Mouse (Mus musculus) embryo, embryonic 11.5 days (tissue): Measurements from ENCODE around the gene Acad9.
"Not testable (repeated sequence)": the region's sequence is repeated elsewhere in the genome, so short reads cannot be mapped to it uniquely, and the experiment has no call there.

Source experiments
- DNase-seq: peaks from one replicate; pipeline ENCODE4 v3.0.0-alpha.2; 2012; ENCODE audit warnings: low read depth, low spot score

The Acad9 gene

GRCm38 (mm10) chr3:36087591-36087990 lies 21.8 kb downstream of the Acad9 start:
- DNase-seq = no peak

DNA sequence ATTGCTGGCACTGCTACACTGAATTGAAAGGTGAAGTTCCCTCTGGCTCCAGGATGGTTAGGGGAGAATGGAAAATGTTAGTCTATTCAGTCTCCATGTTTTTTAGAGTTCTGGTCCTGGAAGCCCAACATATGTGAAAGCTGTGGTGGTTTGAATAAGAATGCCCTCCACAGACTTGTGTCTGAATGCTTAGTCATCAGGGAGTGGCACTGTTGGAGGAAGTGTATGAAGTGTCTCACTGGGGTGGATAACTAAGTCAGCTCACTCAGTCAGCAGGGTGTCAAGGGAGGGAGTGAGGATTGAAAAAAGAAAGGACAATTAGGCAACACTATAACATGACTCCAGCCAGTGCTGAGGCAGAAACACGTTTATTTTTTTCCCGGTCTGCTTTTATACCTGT lies 29.6 kb downstream of the Acad9 start:
- no peak for DNase-seq

DNA sequence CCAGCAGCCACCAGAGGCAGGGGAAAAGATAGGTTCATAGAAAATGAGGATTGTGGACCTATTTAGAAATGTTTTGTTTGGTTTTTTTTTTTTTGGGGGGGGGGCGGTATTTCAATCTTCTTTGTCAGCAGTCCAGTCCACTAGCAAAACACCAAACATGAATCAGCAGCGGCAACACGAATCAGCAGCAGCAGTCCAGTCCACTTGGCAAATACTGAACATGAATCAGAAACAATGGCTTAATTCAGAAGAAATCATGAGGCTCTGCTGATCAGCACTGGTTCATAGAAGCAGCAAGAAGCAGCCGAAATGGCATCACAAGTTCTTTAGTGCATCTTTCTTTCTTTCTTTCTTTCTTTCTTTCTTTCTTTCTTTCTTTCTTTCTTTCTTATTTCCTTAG lies 50.3 kb downstream of the Acad9 start:
- DNase-seq = no peak

- DNase-seq = no peak
Measured at GRCm38 (mm10) chr3:36119684-36120548, 54.1 kb downstream of the Acad9 start.

DNA sequence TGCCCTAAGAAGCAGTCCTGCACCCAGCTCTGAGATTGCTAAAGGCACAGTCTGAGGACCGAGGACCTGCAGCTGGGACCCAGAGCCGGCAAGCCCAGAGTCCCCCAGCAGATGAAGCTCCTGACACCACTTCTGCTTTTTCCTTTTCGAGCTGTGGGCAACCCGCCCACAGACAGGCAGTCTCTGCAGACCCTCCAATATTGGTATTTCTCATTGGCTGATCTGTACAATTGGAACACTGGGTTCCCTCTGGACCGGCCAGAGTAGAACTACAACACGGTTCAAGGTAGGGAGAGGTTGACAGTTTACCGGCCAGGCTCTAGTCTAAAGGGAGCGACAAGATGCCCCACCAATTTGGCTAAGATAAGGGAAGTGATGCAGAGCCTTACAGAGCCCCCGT lies 60.4 kb downstream of the Acad9 start:
- DNase-seq = not testable (repeated sequence)

DNA sequence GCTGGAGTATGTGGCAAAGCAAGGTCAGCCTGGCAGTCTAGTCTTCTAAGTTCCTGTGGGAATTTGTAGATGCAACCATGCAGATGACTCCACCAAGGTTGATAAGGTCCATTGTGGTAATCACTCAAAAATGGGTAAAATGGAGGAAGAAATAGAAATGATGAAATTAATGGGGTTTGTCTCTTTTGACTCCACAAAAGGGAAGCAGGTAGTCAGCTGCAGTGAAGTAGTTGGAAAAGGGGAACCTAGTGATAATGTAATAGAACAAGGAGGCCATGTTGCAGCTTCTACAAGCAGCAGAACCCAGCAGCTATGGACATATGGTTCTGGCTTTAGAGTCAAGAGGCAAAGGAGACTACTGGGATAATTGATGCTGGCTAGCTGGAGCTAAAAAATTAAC lies 70.4 kb downstream of the Acad9 start:
- DNase-seq = no peak

DNA sequence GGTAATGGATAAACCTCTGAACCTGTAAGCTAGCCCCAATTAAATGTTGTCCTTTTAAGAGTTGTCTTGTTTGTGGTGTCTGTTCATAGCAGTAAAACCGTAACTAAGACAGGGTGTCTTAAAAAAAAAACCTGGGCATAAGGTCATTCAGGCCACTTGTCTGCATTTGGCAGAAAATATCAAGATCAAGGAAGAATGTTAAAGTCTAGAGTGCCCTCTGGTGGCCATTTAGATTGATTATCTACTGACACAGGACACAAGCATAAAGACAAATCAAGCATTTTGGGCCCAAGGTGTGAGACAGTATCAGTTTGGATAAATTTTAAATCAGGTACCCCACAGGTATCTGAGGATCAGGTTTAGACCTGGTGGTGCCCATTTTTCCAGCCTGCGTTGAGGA lies 71.8 kb downstream of the Acad9 start:
- peak; percentile 22 for DNase-seq

DNA sequence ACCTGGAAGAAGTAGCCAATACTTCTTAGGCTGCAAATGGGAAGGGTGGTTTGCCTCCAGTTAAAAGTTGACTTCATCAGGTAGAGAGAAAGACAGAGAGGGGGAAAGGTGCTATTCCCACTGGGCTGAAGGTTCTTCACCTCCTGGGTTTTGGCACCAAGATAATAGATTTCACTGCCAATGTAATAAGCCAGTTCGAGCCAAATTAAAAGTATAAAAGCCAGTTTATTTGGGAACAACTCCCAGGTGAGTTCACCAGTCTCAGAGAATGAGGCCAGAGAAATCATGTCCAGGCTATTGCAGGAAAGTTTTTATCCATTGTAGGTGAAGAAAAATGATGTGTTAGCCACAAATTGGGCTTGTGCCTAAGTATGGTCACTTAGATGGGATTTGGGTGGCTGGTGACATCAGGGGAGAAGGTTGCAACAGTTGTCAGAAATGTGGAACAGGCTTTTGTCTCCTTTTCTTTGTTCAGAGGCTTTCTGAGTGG lies 72.4 kb downstream of the Acad9 start:
- DNase-seq = no peak

- no peak for DNase-seq
Measured at GRCm38 (mm10) chr3:36138996-36139395, 73.2 kb downstream of the Acad9 start.
